Mouse (Mus musculus) MEL (cell line): Measurements from ENCODE around the gene Mtr. TPM values are rescaled to one million over a fixed set of nuclear protein-coding genes. Genes with fewer than 3 reads are reported as not detected.

Experiments
- DNase-seq: peaks from one replicate; pipeline ENCODE4 v3.0.0; 2011; ENCODE audit warnings: low read depth, low spot score
- H3K27ac ChIP-seq: 2 replicates; pipeline ENCODE4 v1.5.1; 2012; ENCODE audit warnings: low read depth, mild to moderate bottlenecking, control low read depth, low read length, moderate library complexity; ENCODE audit not compliant: control insufficient read depth
- H3K27me3 ChIP-seq, 2 experiments: fragments of 150-350 bp in 1 of 2; sonication (generic) in 1 of 2; 2 replicates each; pipeline ENCODE4 v1.6.1; 2012; ENCODE audit warnings: low read length in 2 of 2, mild to moderate bottlenecking in 2 of 2, improper control_type of control experiment in 1 of 2, moderate library complexity in 1 of 2; ENCODE audit not compliant: insufficient read depth in 2 of 2, control insufficient read depth in 1 of 2
- H3K36me3 ChIP-seq, 2 experiments: 2 replicates each; pipeline ENCODE4 v1.6.1; 2012 to 2014; ENCODE audit warnings: low read length in 2 of 2, improper control_type of control experiment in 1 of 2, inconsistent platforms in 1 of 2, mild to moderate bottlenecking in 1 of 2; ENCODE audit not compliant: insufficient read depth in 2 of 2, control insufficient read depth in 1 of 2
- H3K4me1 ChIP-seq, 2 experiments: fragments of 150-350 bp in 1 of 2; sonication (generic) in 1 of 2; 2 replicates each; pipeline ENCODE4 v1.6.1; 2012; ENCODE audit warnings: low read length in 2 of 2, improper control_type of control experiment in 1 of 2, mild to moderate bottlenecking in 1 of 2; ENCODE audit not compliant: insufficient read depth in 2 of 2, control insufficient read depth in 1 of 2
- H3K4me3 ChIP-seq, 2 experiments: fragments of 150-350 bp in 1 of 2; sonication (generic) in 1 of 2; 2 replicates each; pipeline ENCODE4 v1.5.1; 2012; ENCODE audit warnings: low read depth in 2 of 2, low read length in 2 of 2, mild to moderate bottlenecking in 2 of 2, moderate library complexity in 2 of 2, control low read depth in 1 of 2, improper control_type of control experiment in 1 of 2; ENCODE audit not compliant: control insufficient read depth in 1 of 2, insufficient read depth in 1 of 2
- H3K79me2 ChIP-seq: 2 replicates; pipeline ENCODE4 v1.6.1; 2012; ENCODE audit warnings: mild to moderate bottlenecking, low read length, moderate library complexity; ENCODE audit not compliant: control insufficient read depth, poor library complexity, insufficient read depth
- H3K9ac ChIP-seq: 2 replicates; pipeline ENCODE4 v1.6.1; 2012; ENCODE audit warnings: low read depth, mild to moderate bottlenecking, control low read depth, low read length, moderate library complexity; ENCODE audit not compliant: control insufficient read depth, poor library complexity, severe bottlenecking
- H3K9me3 ChIP-seq: fragments of 150-350 bp; sonication (generic); replicated peaks from 2 replicates; pipeline ENCODE4 v1.6.1; 2012; ENCODE audit warnings: mild to moderate bottlenecking, low read length, improper control_type of control experiment, moderate library complexity; ENCODE audit not compliant: insufficient read depth
- CHD1 ChIP-seq: IDR thresholded peaks from 2 replicates; pipeline ENCODE4 v1.6.1; 2012; ENCODE audit warnings: low read depth, mild to moderate bottlenecking, inconsistent platforms, low read length, improper control_type of control experiment
- CHD2 ChIP-seq: IDR thresholded peaks from 2 replicates; pipeline ENCODE4 v1.6.1; 2011; ENCODE audit warnings: low read length, improper control_type of control experiment
- E2F4 ChIP-seq: IDR thresholded peaks from 2 replicates; pipeline ENCODE4 v1.6.1; 2011; ENCODE audit warnings: low read depth, low read length, improper control_type of control experiment, borderline replicate concordance
- ETS1 ChIP-seq: IDR thresholded peaks from 2 replicates; pipeline ENCODE4 v1.6.1; 2012; ENCODE audit warnings: low read depth, mild to moderate bottlenecking, inconsistent platforms, low read length, improper control_type of control experiment, moderate library complexity
- KAT2A ChIP-seq: conservative IDR thresholded peaks from 2 replicates; pipeline ENCODE4 v1.6.1; 2012; ENCODE audit warnings: low read depth, low read length, improper control_type of control experiment, inconsistent platforms
- MXI1 ChIP-seq: IDR thresholded peaks from 2 replicates; pipeline ENCODE4 v1.6.1; 2011; ENCODE audit warnings: mild to moderate bottlenecking, low read depth, low read length, improper control_type of control experiment
- NRF1 ChIP-seq: IDR thresholded peaks from 2 replicates; pipeline ENCODE4 v1.6.1; 2014; ENCODE audit warnings: low read depth, mild to moderate bottlenecking, inconsistent platforms, low read length, improper control_type of control experiment, moderate library complexity; ENCODE audit not compliant: poor library complexity, insufficient read depth, severe bottlenecking
- POLR2AphosphoS2 ChIP-seq: IDR thresholded peaks from 2 replicates; pipeline ENCODE4 v1.6.1; 2011; ENCODE audit warnings: low read length, improper control_type of control experiment
- POLR2AphosphoS5 ChIP-seq: IDR thresholded peaks from 2 replicates; pipeline ENCODE4 v1.6.1; 2012; ENCODE audit warnings: low read depth, borderline replicate concordance, mild to moderate bottlenecking, inconsistent platforms, low read length, moderate library complexity, mixed read lengths
- RAD21 ChIP-seq: IDR thresholded peaks from 2 replicates; pipeline ENCODE4 v1.6.1; 2011; ENCODE audit warnings: mild to moderate bottlenecking, low read depth, low read length, improper control_type of control experiment
- SMC3 ChIP-seq: IDR thresholded peaks from 2 replicates; pipeline ENCODE4 v1.6.1; 2011; ENCODE audit warnings: low read depth, low read length, improper control_type of control experiment
- TCF12 ChIP-seq: IDR thresholded peaks from 2 replicates; pipeline ENCODE4 v1.6.1; 2014; ENCODE audit warnings: low read depth, mild to moderate bottlenecking, inconsistent platforms, low read length, improper control_type of control experiment, moderate library complexity
- USF1 ChIP-seq: IDR thresholded peaks from 2 replicates; pipeline ENCODE4 v1.6.1; 2014; ENCODE audit warnings: low read depth, mild to moderate bottlenecking, inconsistent platforms, low read length, improper control_type of control experiment, moderate library complexity
- USF2 ChIP-seq, 2 experiments: IDR thresholded peaks; 2 replicates each; pipeline ENCODE4 v1.6.1; 2011 to 2012; ENCODE audit warnings: improper control_type of control experiment in 2 of 2, low read length in 2 of 2, borderline replicate concordance in 1 of 2, inconsistent platforms in 1 of 2, low read depth in 1 of 2, mild to moderate bottlenecking in 1 of 2; ENCODE audit not compliant: insufficient read depth in 1 of 2
- ZMIZ1 ChIP-seq: IDR thresholded peaks from 2 replicates; pipeline ENCODE4 v1.6.1; 2012; ENCODE audit warnings: low read depth, mild to moderate bottlenecking, inconsistent platforms, low read length, improper control_type of control experiment, moderate library complexity
- polyA plus RNA-seq, 2 experiments: library from polyadenylated mRNA; stranded (reverse) in 1 of 2; unstranded in 1 of 2; fragments of >175 nt in 1 of 2; fragments of >200 nt in 1 of 2; gene quantifications; 2 replicates each; pipeline versions ENCODE4 v1.2.1 to v1.2.4; 2012; ENCODE audit warnings: low replicate concordance in 2 of 2, low read depth in 1 of 2; ENCODE audit not compliant: insufficient read length in 2 of 2, insufficient read depth in 1 of 2, missing spikeins in 1 of 2
- total RNA-seq: library from RNA; depleted of rRNA; stranded (reverse); fragments of 300-350 nt; gene quantifications from 2 replicates; pipeline ENCODE4 v1.2.3, GENCODE M21; 2012

Mtr gene
- total and polyA plus RNA-seq, 3 experiments = 25.5 to 53.0 (median 32.2) TPM

GRCm38 (mm10) chr13:12165461-12166058 lies 92.4 kb downstream of the Mtr start:
- Histone ChIP-seq H3K36me3 (no peaks in the 10 kb centered on the region), H3K4me1 (no peaks in the 10 kb centered on the region), H3K79me2 (no peaks in the 10 kb centered on the region), H3K27me3 (peaks cover 0 to 2% of the 10 kb centered on the region in 2 experiments; a peak in 3 of 4 replicates), H3K27ac (no peak overlapping the region), H3K9me3 (no peaks in the 10 kb centered on the region), H3K4me3 (no peak overlapping the region), H3K9ac (no peak overlapping the region)
- no peak for DNase-seq
- TF ChIP-seq NRF1 (no peak), ETS1 (no peak), CHD1 (no peak), USF1 (no peak), MXI1 (no peak), POLR2AphosphoS5 (no peak), ZMIZ1 (no peak)

- no peaks in the 10 kb centered on the region for H3K79me2 ChIP-seq
- no peak for TF ChIP-seq RAD21
- no peak for TF ChIP-seq CHD2
- no peak for TF ChIP-seq POLR2AphosphoS2
- TF ChIP-seq KAT2A = no peak
- no peak for TF ChIP-seq TCF12
- no peak for TF ChIP-seq SMC3
- no peak for TF ChIP-seq NRF1
- no peak for TF ChIP-seq E2F4
Observed at GRCm38 (mm10) chr13:12162457-12162856, 95.5 kb downstream of the Mtr start.

GRCm38 (mm10) chr13:12160121-12160475 lies 97.8 kb downstream of the Mtr start:
- Histone ChIP-seq H3K4me1 (no peaks in the 10 kb centered on the region), H3K36me3 (no peaks in the 10 kb centered on the region), H3K79me2 (no peaks in the 10 kb centered on the region), H3K9me3 (no peaks in the 10 kb centered on the region), H3K4me3 (no peak overlapping the region), H3K27ac (no peak overlapping the region), H3K9ac (no peak overlapping the region), H3K27me3 (no peaks in the 10 kb centered on the region)
- no peak for DNase-seq
- no peak for TF ChIP-seq USF2 (IDR thresholded peaks at IDR 0.05; ENCODE audit: borderline replicate concordance in 1 of 2, insufficient read depth in 1 of 2, low read depth in 1 of 2, low read length in 2 of 2)

More at GRCm38 (mm10) chr13:12162457-12162856, 95.5 kb downstream of the Mtr start:
- no peak overlapping the region for H3K27ac ChIP-seq
- no peak overlapping the region for H3K9ac ChIP-seq
- no peaks in the 10 kb centered on the region for H3K9me3 ChIP-seq
- no peaks in the 10 kb centered on the region for H3K4me1 ChIP-seq
- no peak for DNase-seq
- H3K27me3 ChIP-seq = 0 out of 4 replicates have a peak, but pooled peaks cover 0 to 2% of the 10 kb centered on the region in 2 experiments
- no peaks in the 10 kb centered on the region for H3K36me3 ChIP-seq
- H3K4me3 ChIP-seq = no peak overlapping the region
